Mouse (Mus musculus) lung, embryonic 14.5 days (tissue): ENCODE measurements at regions not wholly inside any gene's neighbourhood (a gene's known extent, or its start where the extent isn't known, plus 50 kb on each side); places are given as distances from the start of the nearest gene placed in this dataset.

ENCODE experiments used
- ATAC-seq: fragments of 200-750 bp; cut with Nextera tagmentation; 2 replicates; pipeline ENCODE4 v1.8.0; 2017; ENCODE audit warnings: mild to moderate bottlenecking, moderate TSS enrichment, moderate library complexity; ENCODE audit not compliant: insufficient read depth
- DNase-seq: peaks from one replicate; pipeline ENCODE4 v3.0.0-alpha.2; 2015
- H3K27ac ChIP-seq: fragments of 300-500 bp; sonication (generic); 2 replicates; pipeline ENCODE4 v1.5.1; 2014; ENCODE audit warnings: low read depth, mild to moderate bottlenecking, moderate library complexity
- H3K27me3 ChIP-seq: fragments of 300-500 bp; sonication (generic); 2 replicates; pipeline ENCODE4 v1.6.1; 2014; ENCODE audit warnings: low read length, control low read depth; ENCODE audit not compliant: insufficient read depth
- H3K36me3 ChIP-seq: fragments of 300-500 bp; sonication (generic); 2 replicates; pipeline ENCODE4 v1.6.1; 2014; ENCODE audit warnings: control low read depth; ENCODE audit not compliant: insufficient read depth
- H3K4me1 ChIP-seq: fragments of 300-500 bp; sonication (generic); 2 replicates; pipeline ENCODE4 v1.6.1; 2014; ENCODE audit warnings: antibody characterized with exemption, control low read depth; ENCODE audit not compliant: insufficient read depth
- H3K4me2 ChIP-seq: fragments of 300-500 bp; sonication (generic); 2 replicates; pipeline ENCODE4 v1.6.1; 2014; ENCODE audit warnings: mild to moderate bottlenecking
- H3K4me3 ChIP-seq: fragments of 300-500 bp; sonication (generic); 2 replicates; pipeline ENCODE4 v1.5.1; 2014; ENCODE audit warnings: low read depth, low read length
- H3K9ac ChIP-seq: fragments of 300-500 bp; sonication (generic); 2 replicates; pipeline ENCODE4 v1.6.1; 2014
- H3K9me3 ChIP-seq: fragments of 300-500 bp; sonication (generic); 2 replicates; pipeline ENCODE4 v1.6.1; 2016; ENCODE audit warnings: low read depth, low read length, control low read depth
- CTCF ChIP-seq: IDR thresholded peaks from 2 replicates; pipeline ENCODE4 v1.5.1; 2016; ENCODE audit warnings: antibody characterized with exemption, low read depth
- WGBS: fragments of 180-500 bp; shearing (Covaris S2); extraction: QIAGEN DNeasy Blood & Tissue Kit; methylation state at CpG from one replicate; pipeline ENCODE4 v1.1.7; 2014; 5-methylcytosine and 5-hydroxymethylcytosine counted together

GRCm38 (mm10) chr10:44708830-44709229 lies 180.5 kb upstream of the Prdm1 start:
- Histone ChIP-seq H3K9me3 (no peaks in the 10 kb centered on the region), H3K27me3 (no peaks in the 10 kb centered on the region), H3K4me1 (no peaks in the 10 kb centered on the region), H3K4me3 (no peak overlapping the region), H3K9ac (no peak overlapping the region), H3K4me2 (no peak overlapping the region), H3K27ac (no peak overlapping the region), H3K36me3 (no peaks in the 10 kb centered on the region)
- TF ChIP-seq CTCF = no peak
- no peak for DNase-seq
- WGBS = 85% methylated on average over 4 of the region's 4 CpGs
- ATAC-seq = no peak

- no peaks in the 10 kb centered on the region for H3K9me3 ChIP-seq
- H3K9ac ChIP-seq = no peak overlapping the region
- DNase-seq = no peak
- no peak overlapping the region for H3K4me3 ChIP-seq
- no peak overlapping the region for H3K4me2 ChIP-seq
- ATAC-seq = no peak
- H3K36me3 ChIP-seq = no peaks in the 10 kb centered on the region
- TF ChIP-seq CTCF = no peak
- H3K27me3 ChIP-seq = no peaks in the 10 kb centered on the region
- H3K4me1 ChIP-seq = no peaks in the 10 kb centered on the region
- 83% methylated on average over 3 of the region's 3 CpGs for WGBS
- H3K27ac ChIP-seq = no peak overlapping the region
These were observed 175.8 kb upstream of the Prdm1 start for GRCm38 (mm10) chr10:44704143-44704542.

GRCm38 (mm10) chr10:44702108-44702507 lies 173.8 kb upstream of the Prdm1 start:
- 65% methylated on average over 5 of the region's 5 CpGs for WGBS
- Histone ChIP-seq H3K4me3 (no peak overlapping the region), H3K27ac (no peak overlapping the region), H3K4me2 (no peak overlapping the region), H3K36me3 (no peaks in the 10 kb centered on the region), H3K4me1 (no peaks in the 10 kb centered on the region), H3K27me3 (no peaks in the 10 kb centered on the region), H3K9ac (no peak overlapping the region), H3K9me3 (no peaks in the 10 kb centered on the region)
- ATAC-seq (0 out of 2 replicates have a peak, but pooled peaks have one; percentile 24), DNase-seq (peak; percentile 43)
- TF ChIP-seq CTCF = no peak

- H3K4me3 ChIP-seq = no peak overlapping the region
- no peak for DNase-seq
- no peak for TF ChIP-seq CTCF
- WGBS = 78% methylated on average over 11 of the region's 11 CpGs
- H3K4me2 ChIP-seq = no peak overlapping the region
- H3K36me3 ChIP-seq = no peaks in the 10 kb centered on the region
- no peaks in the 10 kb centered on the region for H3K9me3 ChIP-seq
- ATAC-seq = no peak
- no peaks in the 10 kb centered on the region for H3K4me1 ChIP-seq
- no peak overlapping the region for H3K27ac ChIP-seq
- no peaks in the 10 kb centered on the region for H3K27me3 ChIP-seq
- no peak overlapping the region for H3K9ac ChIP-seq
These were observed 171.8 kb upstream of the Prdm1 start for GRCm38 (mm10) chr10:44699988-44700537.

- DNase-seq = peak; percentile 15
- WGBS = 65% methylated on average over 2 of the region's 2 CpGs
- Histone ChIP-seq H3K9me3 (no peaks in the 10 kb centered on the region), H3K4me3 (no peak overlapping the region), H3K27ac (no peak overlapping the region), H3K4me1 (no peaks in the 10 kb centered on the region), H3K27me3 (no peaks in the 10 kb centered on the region), H3K36me3 (no peaks in the 10 kb centered on the region), H3K9ac (no peak overlapping the region), H3K4me2 (no peak overlapping the region)
- ATAC-seq = no peak
- TF ChIP-seq CTCF = no peak
These were observed 169.7 kb upstream of the Prdm1 start for GRCm38 (mm10) chr10:44697966-44698365.

GRCm38 (mm10) chr10:44696973-44697372 lies 168.7 kb upstream of the Prdm1 start:
- Histone ChIP-seq H3K4me1 (no peaks in the 10 kb centered on the region), H3K27me3 (no peaks in the 10 kb centered on the region), H3K36me3 (no peaks in the 10 kb centered on the region), H3K9me3 (no peaks in the 10 kb centered on the region), H3K9ac (no peak overlapping the region), H3K4me3 (no peak overlapping the region), H3K27ac (no peak overlapping the region), H3K4me2 (no peak overlapping the region)
- WGBS = 35% methylated on average over 2 of the region's 2 CpGs
- DNase-seq (no peak), ATAC-seq (no peak)
- TF ChIP-seq CTCF = no peak

- ATAC-seq = no peak
These were observed 163.5 kb upstream of the Prdm1 start for GRCm38 (mm10) chr10:44691590-44692327.

More at GRCm38 (mm10) chr10:44691590-44692327, 163.5 kb upstream of the Prdm1 start:
- Histone ChIP-seq H3K27ac (no peak overlapping the region), H3K36me3 (no peaks in the 10 kb centered on the region), H3K9ac (no peak overlapping the region), H3K4me1 (no peaks in the 10 kb centered on the region), H3K4me2 (no peak overlapping the region), H3K9me3 (no peaks in the 10 kb centered on the region), H3K4me3 (no peak overlapping the region), H3K27me3 (no peaks in the 10 kb centered on the region)
- TF ChIP-seq CTCF = no peak
- DNase-seq = no peak
- WGBS = 74% methylated on average over 15 of the region's 15 CpGs
